Comparison of ENCODE assay signal across 22 mouse cellular contexts in genomic region chr6:91331886-91332285, GRCm38 (mm10).
"Had no signal": no experiment of that assay in that cellular context is flagged by ENCODE, and none has a peak within 500 bp of the region (broad histone marks: within the 10 kb centered on the region; RNA-seq: fewer than 3 reads in every experiment).

No protein-coding gene starts in this region.

- H3K27ac ChIP-seq: heart, embryonic 10.5 days; hindbrain, embryonic 12.5 days; hindbrain, embryonic 14.5 days; hindbrain, postnatal 0 days; kidney, embryonic 15.5 days; kidney, postnatal 0 days; limb, embryonic 13.5 days; limb, embryonic 15.5 days; liver, embryonic 12.5 days had no signal

- ATAC-seq: hindbrain, postnatal 0 days; intestine, embryonic 16.5 days; liver, embryonic 12.5 days had no signal

- H3K4me1 ChIP-seq: heart, embryonic 12.5 days; hindbrain, embryonic 12.5 days; kidney, embryonic 15.5 days; limb, embryonic 13.5 days; liver, embryonic 12.5 days had no signal

- DNase-seq: gastrocnemius, postnatal 14 days; heart, adult 18-20 months; heart, postnatal 36 days; kidney, adult 11 months; kidney, adult 2 months; kidney, adult 9 months; kidney, postnatal 14 days; kidney, postnatal 36 days; layer of hippocampus, adult 9-11 months; layer of hippocampus, postnatal 36 days; left cerebral cortex, postnatal 4 days had no signal

- H3K4me2 ChIP-seq: heart, embryonic 12.5 days; hindbrain, embryonic 12.5 days; hindbrain, embryonic 14.5 days; kidney, embryonic 15.5 days; limb, embryonic 13.5 days; limb, embryonic 15.5 days; liver, embryonic 12.5 days had no signal

- H3K4me3 ChIP-seq: heart, embryonic 10.5 days; heart, embryonic 12.5 days; hindbrain, embryonic 12.5 days; kidney, embryonic 15.5 days; limb, embryonic 13.5 days; limb, embryonic 15.5 days; liver, embryonic 12.5 days had no signal

- H3K36me3 ChIP-seq: heart, embryonic 10.5 days; heart, embryonic 12.5 days; hindbrain, embryonic 12.5 days; kidney, embryonic 15.5 days; limb, embryonic 13.5 days; limb, embryonic 15.5 days; liver, embryonic 12.5 days had no signal

- H3K9ac ChIP-seq: heart, embryonic 12.5 days; hindbrain, embryonic 12.5 days; hindbrain, embryonic 14.5 days; kidney, embryonic 15.5 days; limb, embryonic 13.5 days; limb, embryonic 15.5 days; liver, embryonic 12.5 days had no signal

- H3K27me3 ChIP-seq: hindbrain, embryonic 12.5 days; kidney, embryonic 15.5 days; limb, embryonic 13.5 days; limb, embryonic 15.5 days; liver, embryonic 12.5 days had no signal

- H3K9me3 ChIP-seq: heart, embryonic 10.5 days; heart, embryonic 12.5 days; hindbrain, embryonic 12.5 days; kidney, embryonic 15.5 days; limb, embryonic 13.5 days; limb, embryonic 15.5 days; liver, embryonic 12.5 days had no signal
